Mouse (Mus musculus): ENCODE measurements around the gene Mrps21.

DNA sequence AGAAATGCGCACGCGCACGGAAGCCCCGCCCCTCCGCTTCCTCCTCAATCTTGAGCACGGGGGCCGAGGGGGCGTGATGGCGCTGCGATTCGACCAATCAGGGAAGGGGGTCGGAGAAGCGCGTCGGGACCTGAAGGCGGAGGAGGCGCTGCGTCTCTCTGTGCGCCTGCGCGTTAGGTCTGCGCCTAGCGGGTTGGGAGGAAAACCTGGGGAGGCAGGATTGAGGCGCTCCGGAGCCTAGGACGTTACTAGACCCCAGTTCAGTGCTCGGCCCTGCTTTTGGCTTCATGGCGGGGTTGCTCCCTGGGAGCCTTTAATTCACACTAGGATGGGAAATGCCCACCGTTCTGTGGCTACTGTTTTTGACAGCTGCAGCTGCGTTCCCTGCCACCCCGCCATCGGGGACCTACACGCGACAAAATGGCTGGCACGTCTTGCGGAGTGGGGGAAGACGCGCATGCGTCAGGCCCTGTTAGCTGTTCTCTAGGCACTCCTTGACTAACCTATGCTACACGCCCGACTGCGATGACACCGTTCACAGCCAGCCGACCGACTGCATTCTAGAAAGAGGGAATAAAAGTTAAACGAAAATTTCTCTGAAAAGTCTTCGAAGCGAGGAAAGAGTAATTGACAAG is 51.9 kb downstream of the Mrps21 start:
- TF ChIP-seq CTCF (IDR thresholded peaks at IDR 0.05; ENCODE audit: low read depth, low read length) = no peak
- peak; percentile 79 for TF ChIP-seq POLR2A (IDR thresholded peaks at IDR 0.05; ENCODE audit: extremely low read depth, insufficient read depth, low read length)

Data from liver, adult 2 months (tissue).